Mouse (Mus musculus): Measurements from ENCODE around the gene Catip.

- TF ChIP-seq POLR2A (IDR thresholded peaks at IDR 0.05; ENCODE audit: low read depth, low read length) (no peak), CTCF (IDR thresholded peaks at IDR 0.05; ENCODE audit: extremely low read depth, insufficient read length, insufficient replicate concordance, low read depth, low read length) (no peak)
Measured at GRCm38 (mm10) chr1:74313049-74313692, 48.7 kb upstream of the Catip start.
